Mouse (Mus musculus): Measurements from ENCODE around the gene Lmtk3. TPM values are rescaled to one million over a fixed set of nuclear protein-coding genes. Genes with fewer than 3 reads are reported as not detected.

Gene Lmtk3
- polyA plus RNA-seq, 1 experiment from 2014 or later = 21.3 TPM

- no peak overlapping the region for H3K4me2 ChIP-seq (ENCODE audit: low read length)
- H3K4me3 ChIP-seq (ENCODE audit: low read length) = no peak overlapping the region
- H3K4me1 ChIP-seq (ENCODE audit: control insufficient read depth, insufficient read depth, low read depth, low read length) = no peaks in the 10 kb centered on the region
- no peak overlapping the region for H3K9ac ChIP-seq (ENCODE audit: low read depth, low read length)
- no peaks in the 10 kb centered on the region for H3K27me3 ChIP-seq (replicated peaks; ENCODE audit: control insufficient read depth, insufficient read depth, low read length)
- H3K27ac ChIP-seq (ENCODE audit: low read depth, low read length) = no peak overlapping the region
- ATAC-seq = no peak
- WGBS = 85% methylated on average over 7 of the region's 7 CpGs
- no peaks in the 10 kb centered on the region for H3K36me3 ChIP-seq (ENCODE audit: control insufficient read depth, insufficient read depth, low read length)
- H3K9me3 ChIP-seq (ENCODE audit: control insufficient read depth, low read length) = no peaks in the 10 kb centered on the region
These were observed 35.4 kb upstream of the Lmtk3 start for GRCm38 (mm10) chr7:45748110-45748509.

GRCm38 (mm10) chr7:45749401-45749800 is 34.1 kb upstream of the Lmtk3 start:
- no peak overlapping the region; the same call in 1 of the 2 replicates for H3K9ac ChIP-seq (ENCODE audit: low read depth, low read length)
- no peak overlapping the region for H3K27ac ChIP-seq (ENCODE audit: low read depth, low read length)
- H3K27me3 ChIP-seq (replicated peaks; ENCODE audit: control insufficient read depth, insufficient read depth, low read length) = no peaks in the 10 kb centered on the region
- H3K4me2 ChIP-seq (ENCODE audit: low read length) = no peak overlapping the region
- ATAC-seq = no peak
- no peaks in the 10 kb centered on the region for H3K9me3 ChIP-seq (ENCODE audit: control insufficient read depth, low read length)
- H3K4me1 ChIP-seq (ENCODE audit: control insufficient read depth, insufficient read depth, low read depth, low read length) = no peaks in the 10 kb centered on the region
- H3K4me3 ChIP-seq (ENCODE audit: low read length) = no peak overlapping the region
- H3K36me3 ChIP-seq (ENCODE audit: control insufficient read depth, insufficient read depth, low read length) = no peaks in the 10 kb centered on the region
- 58% methylated on average over 8 of the region's 10 CpGs for WGBS

GRCm38 (mm10) chr7:45750162-45750561 is 33.4 kb upstream of the Lmtk3 start:
- Histone ChIP-seq H3K27ac (ENCODE audit: low read depth, low read length) (no peak overlapping the region), H3K36me3 (ENCODE audit: control insufficient read depth, insufficient read depth, low read length) (no peaks in the 10 kb centered on the region), H3K4me1 (ENCODE audit: control insufficient read depth, insufficient read depth, low read depth, low read length) (no peaks in the 10 kb centered on the region), H3K4me2 (ENCODE audit: low read length) (no peak overlapping the region), H3K4me3 (ENCODE audit: low read length) (no peak overlapping the region), H3K9me3 (ENCODE audit: control insufficient read depth, low read length) (no peaks in the 10 kb centered on the region), H3K9ac (ENCODE audit: low read depth, low read length) (no peak overlapping the region), H3K27me3 (replicated peaks; ENCODE audit: control insufficient read depth, insufficient read depth, low read length) (no peaks in the 10 kb centered on the region)
- whole genome bisulfite sequencing = 76% methylated on average over 9 of the region's 9 CpGs
- no peak for ATAC-seq

GRCm38 (mm10) chr7:45755703-45756102 is 27.8 kb upstream of the Lmtk3 start:
- no peaks in the 10 kb centered on the region for H3K36me3 ChIP-seq (ENCODE audit: control insufficient read depth, insufficient read depth, low read length)
- no peak overlapping the region for H3K27ac ChIP-seq (ENCODE audit: low read depth, low read length)
- peaks cover 5% of the 10 kb centered on the region; the same call in 1 of the 2 replicates for H3K4me1 ChIP-seq (ENCODE audit: control insufficient read depth, insufficient read depth, low read depth, low read length)
- no peak overlapping the region for H3K4me3 ChIP-seq (ENCODE audit: low read length)
- ATAC-seq = no peak
- no peak overlapping the region for H3K4me2 ChIP-seq (ENCODE audit: low read length)
- WGBS = 52% methylated on average over 6 of the region's 6 CpGs
- peaks cover 16% of the 10 kb centered on the region for H3K27me3 ChIP-seq (replicated peaks; ENCODE audit: control insufficient read depth, insufficient read depth, low read length)
- H3K9ac ChIP-seq (ENCODE audit: low read depth, low read length) = no peak overlapping the region
- H3K9me3 ChIP-seq (ENCODE audit: control insufficient read depth, low read length) = no peaks in the 10 kb centered on the region

- Histone ChIP-seq H3K27ac (ENCODE audit: low read depth, low read length) (no peak overlapping the region), H3K9me3 (ENCODE audit: control insufficient read depth, low read length) (no peaks in the 10 kb centered on the region), H3K4me2 (ENCODE audit: low read length) (peak overlapping the region; percentile 20), H3K27me3 (replicated peaks; ENCODE audit: control insufficient read depth, insufficient read depth, low read length) (peaks cover 16% of the 10 kb centered on the region), H3K4me3 (ENCODE audit: low read length) (no peak overlapping the region), H3K9ac (ENCODE audit: low read depth, low read length) (no peak overlapping the region), H3K4me1 (ENCODE audit: control insufficient read depth, insufficient read depth, low read depth, low read length) (peaks cover 5% of the 10 kb centered on the region; the same call in 1 of the 2 replicates), H3K36me3 (ENCODE audit: control insufficient read depth, insufficient read depth, low read length) (no peaks in the 10 kb centered on the region)
- no peak for ATAC-seq
- 8% methylated on average over 21 of the region's 27 CpGs for WGBS
These were observed 24.1 kb upstream of the Lmtk3 start for GRCm38 (mm10) chr7:45759400-45759799.

GRCm38 (mm10) chr7:45760151-45760550 is 23.4 kb upstream of the Lmtk3 start:
- Histone ChIP-seq H3K27me3 (replicated peaks; ENCODE audit: control insufficient read depth, insufficient read depth, low read length) (peaks cover 16% of the 10 kb centered on the region), H3K4me1 (ENCODE audit: control insufficient read depth, insufficient read depth, low read depth, low read length) (peaks cover 5% of the 10 kb centered on the region; the same call in 1 of the 2 replicates), H3K9ac (ENCODE audit: low read depth, low read length) (no peak overlapping the region), H3K36me3 (ENCODE audit: control insufficient read depth, insufficient read depth, low read length) (no peaks in the 10 kb centered on the region), H3K4me3 (ENCODE audit: low read length) (no peak overlapping the region), H3K9me3 (ENCODE audit: control insufficient read depth, low read length) (no peaks in the 10 kb centered on the region), H3K4me2 (ENCODE audit: low read length) (no peak overlapping the region), H3K27ac (ENCODE audit: low read depth, low read length) (no peak overlapping the region)
- 63% methylated on average over 5 of the region's 5 CpGs for WGBS
- no peak for ATAC-seq

- Histone ChIP-seq H3K4me1 (ENCODE audit: control insufficient read depth, insufficient read depth, low read depth, low read length) (no peaks in the 10 kb centered on the region), H3K4me3 (ENCODE audit: low read length) (no peak overlapping the region), H3K36me3 (ENCODE audit: control insufficient read depth, insufficient read depth, low read length) (no peaks in the 10 kb centered on the region), H3K4me2 (ENCODE audit: low read length) (no peak overlapping the region), H3K9me3 (ENCODE audit: control insufficient read depth, low read length) (no peaks in the 10 kb centered on the region), H3K27me3 (replicated peaks; ENCODE audit: control insufficient read depth, insufficient read depth, low read length) (no peaks in the 10 kb centered on the region; the same call in 1 of the 2 replicates), H3K9ac (ENCODE audit: low read depth, low read length) (no peak overlapping the region), H3K27ac (ENCODE audit: low read depth, low read length) (no peak overlapping the region)
- 58% methylated on average over 8 of the region's 8 CpGs for WGBS
- no peak for ATAC-seq
These were observed 17.5 kb upstream of the Lmtk3 start for GRCm38 (mm10) chr7:45765995-45766394.

- H3K9ac ChIP-seq (ENCODE audit: low read depth, low read length) = no peak overlapping the region
- ATAC-seq = no peak
- no peak overlapping the region for H3K27ac ChIP-seq (ENCODE audit: low read depth, low read length)
- no peaks in the 10 kb centered on the region for H3K27me3 ChIP-seq (replicated peaks; ENCODE audit: control insufficient read depth, insufficient read depth, low read length)
- 55% methylated on average over 6 of the region's 8 CpGs for WGBS
- no peak overlapping the region for H3K4me2 ChIP-seq (ENCODE audit: low read length)
- H3K36me3 ChIP-seq (ENCODE audit: control insufficient read depth, insufficient read depth, low read length) = no peaks in the 10 kb centered on the region
- H3K9me3 ChIP-seq (ENCODE audit: control insufficient read depth, low read length) = no peaks in the 10 kb centered on the region
- no peaks in the 10 kb centered on the region for H3K4me1 ChIP-seq (ENCODE audit: control insufficient read depth, insufficient read depth, low read depth, low read length)
- H3K4me3 ChIP-seq (ENCODE audit: low read length) = no peak overlapping the region
These were observed 16.8 kb upstream of the Lmtk3 start for GRCm38 (mm10) chr7:45766764-45767163.

GRCm38 (mm10) chr7:45767500-45767899 is 16.0 kb upstream of the Lmtk3 start:
- Histone ChIP-seq H3K9ac (ENCODE audit: low read depth, low read length) (no peak overlapping the region), H3K4me3 (ENCODE audit: low read length) (no peak overlapping the region), H3K9me3 (ENCODE audit: control insufficient read depth, low read length) (no peaks in the 10 kb centered on the region), H3K4me2 (ENCODE audit: low read length) (no peak overlapping the region), H3K36me3 (ENCODE audit: control insufficient read depth, insufficient read depth, low read length) (no peaks in the 10 kb centered on the region), H3K27me3 (replicated peaks; ENCODE audit: control insufficient read depth, insufficient read depth, low read length) (no peaks in the 10 kb centered on the region), H3K4me1 (ENCODE audit: control insufficient read depth, insufficient read depth, low read depth, low read length) (no peaks in the 10 kb centered on the region), H3K27ac (ENCODE audit: low read depth, low read length) (no peak overlapping the region)
- ATAC-seq = no peak
- WGBS = 88% methylated on average over 6 of the region's 6 CpGs
